Mouse (Mus musculus) T-helper 1 cell (primary cell): ENCODE data around the gene Pgbd1.
"Not testable (repeated sequence)": the region's sequence is repeated elsewhere in the genome, so short reads cannot be mapped to it uniquely, and the experiment has no call there.

Experiments
- in situ Hi-C: fragments of 300-600 bp; cut with MboI, MseI; formaldehyde crosslinking; loops from one replicate; pipeline ENCODE4 v1.15.1; 2025; ENCODE audit warnings: high pct_unique_total_duplicates

Gene Pgbd1

GRCm38 (mm10) chr13:21440503-21441206 lies at the start of gene Pgbd1:
Gene Pgbd1 (minus strand): TSS chr13:21441058.
- in situ Hi-C loops, result no loop called here

DNA sequence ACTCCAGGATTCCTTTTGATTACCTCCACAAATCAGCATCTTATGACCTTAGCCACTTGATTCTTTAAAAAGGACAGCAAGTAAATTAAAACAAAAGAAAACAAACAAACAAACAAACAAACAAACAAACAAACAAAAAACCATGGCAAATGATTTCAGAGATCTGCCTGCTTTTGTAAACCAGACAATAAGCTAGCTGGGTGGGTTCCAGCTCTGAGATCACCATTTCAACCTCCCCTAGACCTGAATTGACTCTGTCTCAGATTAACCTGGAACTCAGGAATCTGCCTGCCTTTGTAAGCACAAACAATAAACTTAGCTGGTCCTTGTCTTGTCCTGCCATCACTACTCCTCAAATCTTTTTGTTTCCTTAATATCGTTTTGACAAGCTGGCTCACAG lies 46.0 kb upstream of the Pgbd1 start:
- in situ Hi-C loops, result no loop called here

GRCm38 (mm10) chr13:21478759-21479670 lies 38.2 kb upstream of the Pgbd1 start, which contains the start of the genes Zkscan4 and Gm10065:
Gene Zkscan4 (plus strand): TSS chr13:21478907.
Gene Gm10065 (minus strand): TSS chr13:21479441.
- in situ Hi-C loops, result not testable (repeated sequence)

DNA sequence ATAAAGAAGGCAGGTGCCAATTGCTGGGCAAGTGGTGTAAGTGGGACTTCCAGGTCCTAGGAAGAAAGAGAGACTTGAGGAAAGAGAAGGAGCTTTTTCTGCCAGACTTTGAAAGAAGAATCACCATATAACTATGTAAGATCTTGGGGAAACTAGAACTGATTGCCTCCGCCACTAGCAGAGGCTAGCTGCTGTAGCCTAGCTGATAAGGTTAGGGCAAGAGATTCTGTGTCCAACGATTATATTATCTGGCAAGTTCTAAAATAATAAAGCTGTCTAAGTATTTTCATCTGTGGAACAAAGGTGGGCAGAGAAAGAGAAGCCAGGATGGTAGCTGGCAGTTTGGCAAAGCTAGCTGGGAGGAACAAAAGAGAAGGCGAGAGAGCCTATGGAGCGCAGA lies 31.6 kb upstream of the Pgbd1 start:
- in situ Hi-C loops, result no loop called here

- in situ Hi-C loops, result no loop called here
These were observed 28.2 kb upstream of the Pgbd1 start for GRCm38 (mm10) chr13:21469097-21469496.

DNA sequence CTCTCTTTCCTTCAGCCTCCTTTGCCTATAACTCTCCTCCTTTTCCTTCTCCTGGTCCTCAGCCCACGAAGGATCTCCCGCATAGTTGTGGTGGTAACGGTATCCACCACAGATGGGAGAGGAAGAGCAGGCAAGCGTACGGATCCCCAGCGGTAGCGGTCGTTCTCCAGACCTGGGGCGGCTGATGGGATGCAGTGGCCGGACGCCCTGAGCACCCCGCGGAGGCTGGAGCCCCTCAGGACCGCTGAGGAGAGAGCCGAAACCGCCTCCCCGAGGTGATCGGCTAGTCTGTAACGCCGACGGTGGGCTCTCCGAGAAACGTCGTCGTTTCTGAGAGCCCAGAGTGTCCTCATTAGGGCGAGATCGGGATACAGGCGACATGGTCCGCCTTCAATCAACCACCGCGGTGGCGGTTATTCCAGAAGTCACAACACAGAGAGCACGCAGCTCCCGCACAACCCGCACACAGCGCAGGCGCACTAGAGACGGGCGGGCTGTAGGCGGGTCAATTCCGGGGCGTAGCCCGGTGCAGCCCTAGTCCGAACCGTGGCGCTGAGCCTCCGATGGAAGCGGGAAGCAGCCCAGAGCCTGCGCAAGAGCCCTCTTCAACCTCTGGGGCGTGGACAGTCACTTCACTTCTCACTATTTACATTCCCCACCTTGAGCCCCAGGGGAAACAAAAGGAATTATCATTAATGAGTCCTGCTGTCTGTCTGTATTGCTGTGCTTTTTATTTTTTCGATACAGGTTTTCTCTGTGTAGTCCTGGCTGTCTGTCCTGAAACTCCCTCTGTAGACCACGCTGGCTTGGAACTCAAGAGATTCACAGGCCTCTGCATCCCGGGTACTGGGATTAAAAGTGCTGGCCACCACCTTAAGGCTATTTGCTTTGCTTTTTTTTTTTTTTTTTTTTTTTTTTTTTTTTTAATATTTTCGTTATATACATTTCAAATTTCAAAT lies 27.5 kb upstream of the Pgbd1 start, which contains the start of gene Nkapl:
Nkapl (minus strand) TSS at position 449 of the 959 bp plus-strand sequence.
- in situ Hi-C loops, result no loop called here

GRCm38 (mm10) chr13:21467336-21467735 lies 26.5 kb upstream of the Pgbd1 start:
- in situ Hi-C loops, result no loop called here

GRCm38 (mm10) chr13:21462516-21462915 lies 21.7 kb upstream of the Pgbd1 start:
- in situ Hi-C loops, result not testable (repeated sequence)

DNA sequence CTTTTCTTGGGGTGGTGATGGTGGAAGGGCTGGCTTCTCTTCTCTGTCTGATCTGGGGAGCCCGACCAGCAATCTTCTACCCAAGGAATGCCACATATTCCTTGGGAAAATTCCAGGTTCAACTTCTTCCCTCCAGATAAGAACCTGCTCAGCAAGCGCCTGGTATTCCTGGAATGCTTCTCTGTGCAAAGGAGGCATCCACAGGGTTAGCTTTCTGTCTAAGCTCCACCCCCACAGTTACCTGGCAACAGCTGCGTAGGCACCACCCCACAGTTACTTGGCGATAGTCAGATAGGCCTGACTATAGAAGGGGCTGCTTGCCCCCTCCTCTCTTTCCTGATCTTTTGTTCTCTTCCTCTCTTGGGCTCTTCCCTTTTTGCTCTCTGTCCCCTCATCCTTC lies 15.5 kb upstream of the Pgbd1 start:
- in situ Hi-C loops, result no loop called here

DNA sequence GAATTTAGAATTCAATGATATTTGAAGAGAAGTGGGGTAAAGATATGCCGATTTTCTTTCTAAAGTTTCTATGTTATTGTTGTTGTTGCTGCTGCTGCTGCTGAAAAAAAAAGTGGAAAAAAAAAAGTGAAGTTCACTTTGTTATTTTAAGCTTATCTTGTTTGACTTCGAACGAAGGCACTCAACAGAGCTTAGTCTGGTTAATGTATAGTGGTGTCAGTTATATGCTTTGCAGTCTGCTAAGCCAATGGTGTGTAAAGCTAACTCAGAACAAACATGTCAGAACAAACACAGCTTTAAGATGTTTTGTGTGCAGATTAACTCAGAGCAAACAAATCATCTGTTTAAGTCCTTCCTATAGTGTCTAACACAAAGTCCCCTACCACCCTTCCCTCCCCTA lies 13.3 kb upstream of the Pgbd1 start:
- in situ Hi-C loops, result no loop called here

- in situ Hi-C loops, result no loop called here
These were observed 12.6 kb upstream of the Pgbd1 start, which contains the start of gene Zscan26 for GRCm38 (mm10) chr13:21453449-21453848. Gene Zscan26 (minus strand): TSS chr13:21453730.

GRCm38 (mm10) chr13:21453042-21453441 lies 12.2 kb upstream of the Pgbd1 start:
- in situ Hi-C loops, result no loop called here

- in situ Hi-C loops, result loop anchor here (5.0 kb wide), 1 partner anchor 36 kb away; no protein-coding TSS in a partner anchor
These were observed 7.2 kb upstream of the Pgbd1 start for GRCm38 (mm10) chr13:21447856-21448614.

- in situ Hi-C loops, result loop anchor here (5.0 kb wide), 1 partner anchor 34 kb away; no protein-coding TSS in a partner anchor
These were observed 5.9 kb upstream of the Pgbd1 start for GRCm38 (mm10) chr13:21446796-21447195.

GRCm38 (mm10) chr13:21441207-21441572 lies 332 bp upstream of the Pgbd1 start:
- in situ Hi-C loops, result no loop called here

- in situ Hi-C loops, result no loop called here
These were observed 5.4 kb downstream of the Pgbd1 start for GRCm38 (mm10) chr13:21435476-21435875.

DNA sequence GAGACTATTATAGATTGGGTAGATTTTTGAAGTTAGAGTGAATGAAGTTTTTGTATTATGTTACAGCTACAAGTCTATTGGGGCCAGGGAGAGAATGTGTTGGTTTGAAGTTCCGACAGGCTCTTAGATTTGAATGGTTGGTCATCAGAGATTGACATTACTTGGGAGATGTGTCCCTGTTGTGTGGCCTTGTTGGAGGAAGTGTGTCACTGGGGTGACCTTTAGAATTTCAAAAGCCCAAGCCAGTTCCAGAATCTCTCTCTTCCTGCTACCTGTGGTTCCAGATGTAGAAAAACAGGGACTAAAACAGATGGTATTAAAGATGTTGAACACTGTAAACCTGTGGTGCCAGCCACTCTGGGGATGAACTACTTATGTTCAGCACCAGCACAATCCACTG lies 13.2 kb downstream of the Pgbd1 start:
- in situ Hi-C loops, result no loop called here

DNA sequence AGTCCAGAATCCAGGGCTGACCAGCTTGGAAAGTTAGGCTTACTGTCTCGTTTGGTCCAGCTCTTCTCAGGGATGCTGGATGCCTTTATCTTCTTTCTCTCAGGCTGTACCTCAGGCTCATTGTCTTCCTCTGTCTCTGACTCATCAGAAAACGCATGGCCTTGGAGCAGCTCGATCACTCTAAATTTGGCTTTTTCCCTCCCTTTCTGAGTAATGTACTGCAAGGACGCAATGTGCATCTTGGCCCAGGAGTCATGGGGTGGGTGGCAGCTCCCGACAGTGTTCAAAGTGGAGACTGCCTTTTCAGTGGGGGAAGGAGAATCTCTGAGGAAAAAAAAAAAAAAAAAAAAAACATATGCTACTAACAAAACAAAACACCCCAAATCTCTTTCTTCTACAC lies 17.6 kb downstream of the Pgbd1 start:
- in situ Hi-C loops, result no loop called here

DNA sequence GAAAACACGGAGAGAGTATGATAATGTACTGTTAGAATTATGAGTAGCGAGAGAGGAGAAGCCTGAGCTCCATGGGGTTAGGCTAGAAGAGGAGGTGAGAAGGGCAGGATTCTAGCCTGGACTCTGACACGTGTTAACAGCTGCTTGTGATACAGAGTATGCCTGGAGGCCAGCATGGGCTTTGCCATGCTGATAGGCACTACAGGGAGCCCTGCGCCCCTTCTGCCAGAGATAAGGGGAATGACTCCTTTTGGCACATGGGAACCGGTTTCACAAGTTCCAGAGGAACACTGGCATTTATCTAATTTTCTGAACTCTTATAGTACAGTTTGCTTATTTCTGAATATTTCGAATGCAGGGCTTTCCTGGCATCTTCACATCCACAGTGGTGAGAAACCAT lies 22.0 kb downstream of the Pgbd1 start:
- in situ Hi-C loops, result no loop called here

GRCm38 (mm10) chr13:21417298-21418010 lies 23.4 kb downstream of the Pgbd1 start:
- in situ Hi-C loops, result no loop called here
